Mouse (Mus musculus) midbrain, embryonic 11.5 days (tissue): ENCODE measurements around the gene Allc. TPM values are rescaled to one million over a fixed set of nuclear protein-coding genes. Genes with fewer than 3 reads are reported as not detected.

Experiments
- ATAC-seq: fragments of 200-750 bp; cut with Nextera tagmentation; 2 replicates; pipeline ENCODE4 v1.8.0; 2017; ENCODE audit warnings: moderate TSS enrichment, moderate library complexity; ENCODE audit not compliant: low FRiP score
- DNase-seq: peaks from one replicate; pipeline ENCODE4 v3.0.0; 2015; ENCODE audit warnings: low spot score; ENCODE audit errors: missing footprints
- H3K27ac ChIP-seq: fragments of 300-500 bp; sonication (generic); 2 replicates; pipeline ENCODE4 v1.5.1; 2014; ENCODE audit warnings: low read depth, low read length
- H3K27me3 ChIP-seq: fragments of 300-500 bp; sonication (generic); 2 replicates; pipeline ENCODE4 v1.6.1; 2014; ENCODE audit warnings: mild to moderate bottlenecking, low read length, moderate library complexity, mixed read lengths; ENCODE audit not compliant: control insufficient read depth, insufficient read depth
- H3K36me3 ChIP-seq: fragments of 300-500 bp; sonication (generic); 2 replicates; pipeline ENCODE4 v1.6.1; 2014; ENCODE audit warnings: mild to moderate bottlenecking, low read length, moderate library complexity, mixed read lengths; ENCODE audit not compliant: control insufficient read depth, insufficient read depth
- H3K4me1 ChIP-seq: fragments of 300-500 bp; sonication (generic); 2 replicates; pipeline ENCODE4 v1.6.1; 2014; ENCODE audit warnings: low read length; ENCODE audit not compliant: control insufficient read depth, insufficient read depth
- H3K4me2 ChIP-seq: fragments of 300-500 bp; sonication (generic); 2 replicates; pipeline ENCODE4 v1.6.1; 2014; ENCODE audit warnings: mild to moderate bottlenecking, moderate library complexity
- H3K4me3 ChIP-seq: fragments of 300-500 bp; sonication (generic); 2 replicates; pipeline ENCODE4 v1.5.1; 2014; ENCODE audit warnings: low read depth, low read length
- H3K9ac ChIP-seq: fragments of 300-500 bp; sonication (generic); 2 replicates; pipeline ENCODE4 v1.6.1; 2014; ENCODE audit warnings: low read length
- H3K9me3 ChIP-seq: fragments of 300-500 bp; sonication (generic); 2 replicates; pipeline ENCODE4 v1.6.1; 2016; ENCODE audit warnings: low read length; ENCODE audit not compliant: control insufficient read depth
- WGBS: fragments of 180-500 bp; shearing (Covaris S2); extraction: QIAGEN DNeasy Blood & Tissue Kit; methylation state at CpG from one replicate; pipeline ENCODE4 v1.1.7; 2014; 5-methylcytosine and 5-hydroxymethylcytosine counted together
- polyA plus RNA-seq: library from polyadenylated mRNA; unstranded; fragments of >200 nt; fragmentation: Nextera tagmentation; extraction: Ambion mirVana; gene quantifications from 2 replicates; pipeline ENCODE4 v1.2.1, GENCODE M21; 2014

Gene Allc
- polyA plus RNA-seq, 1 experiment from 2014 or later = not detected

- no peak within 1 kb of the TSS for H3K27ac ChIP-seq
- H3K4me2 ChIP-seq = no peak within 1 kb of the TSS
- no peak within 1 kb of the TSS for H3K4me3 ChIP-seq
- DNase-seq = no peak
- H3K9me3 ChIP-seq = no peaks in the 10 kb centered on the region
- WGBS = 79% methylated on average over 15 of the region's 15 CpGs
- ATAC-seq = no peak
- H3K36me3 ChIP-seq = no peaks in the 10 kb centered on the region
- H3K4me1 ChIP-seq = no peaks in the 10 kb centered on the region
- H3K27me3 ChIP-seq = no peaks in the 10 kb centered on the region
- H3K9ac ChIP-seq = no peak within 1 kb of the TSS
Measured at GRCm38 (mm10) chr12:28552299-28552698, 30.0 kb downstream of the Allc start, which contains the start of gene Dcdc2c. Gene Dcdc2c (minus strand): TSS chr12:28552399.

GRCm38 (mm10) chr12:28551775-28552174 is 30.5 kb downstream of the Allc start:
- no peak overlapping the region for H3K27ac ChIP-seq
- no peaks in the 10 kb centered on the region for H3K4me1 ChIP-seq
- no peak for ATAC-seq
- H3K4me3 ChIP-seq = no peak overlapping the region
- no peak overlapping the region for H3K9ac ChIP-seq
- H3K9me3 ChIP-seq = no peaks in the 10 kb centered on the region
- WGBS = 71% methylated on average over 18 of the region's 18 CpGs
- DNase-seq = no peak
- no peaks in the 10 kb centered on the region for H3K36me3 ChIP-seq
- H3K4me2 ChIP-seq = no peak overlapping the region
- no peaks in the 10 kb centered on the region for H3K27me3 ChIP-seq

GRCm38 (mm10) chr12:28548887-28549286 is 33.4 kb downstream of the Allc start:
- Histone ChIP-seq H3K27me3 (no peaks in the 10 kb centered on the region), H3K9me3 (no peaks in the 10 kb centered on the region), H3K4me2 (no peak overlapping the region), H3K4me1 (no peaks in the 10 kb centered on the region), H3K27ac (no peak overlapping the region), H3K36me3 (no peaks in the 10 kb centered on the region), H3K9ac (no peak overlapping the region), H3K4me3 (no peak overlapping the region)
- WGBS = 62% methylated on average over 4 of the region's 4 CpGs
- DNase-seq = no peak
- no peak for ATAC-seq

- Histone ChIP-seq H3K9me3 (peaks cover 4% of the 10 kb centered on the region; the same call in 1 of the 2 replicates), H3K36me3 (no peaks in the 10 kb centered on the region), H3K9ac (no peak overlapping the region), H3K27ac (no peak overlapping the region), H3K4me1 (no peaks in the 10 kb centered on the region), H3K27me3 (no peaks in the 10 kb centered on the region), H3K4me2 (no peak overlapping the region), H3K4me3 (no peak overlapping the region)
- WGBS = 73% methylated on average over 1 of the region's 1 CpGs
- DNase-seq = no peak
- no peak for ATAC-seq
Measured at GRCm38 (mm10) chr12:28514264-28514775, 68.0 kb downstream of the Allc start.

- no peak for DNase-seq
Measured at GRCm38 (mm10) chr12:28509699-28510280, 72.5 kb downstream of the Allc start.

More at GRCm38 (mm10) chr12:28509699-28510280, 72.5 kb downstream of the Allc start:
- H3K4me3 ChIP-seq = no peak overlapping the region
- H3K27me3 ChIP-seq = no peaks in the 10 kb centered on the region
- 67% methylated on average over 5 of the region's 5 CpGs for WGBS
- no peak for ATAC-seq
- H3K4me2 ChIP-seq = no peak overlapping the region
- no peaks in the 10 kb centered on the region for H3K36me3 ChIP-seq
- H3K9me3 ChIP-seq = peaks cover 4% of the 10 kb centered on the region; the same call in 1 of the 2 replicates
- H3K9ac ChIP-seq = no peak overlapping the region
- H3K4me1 ChIP-seq = no peaks in the 10 kb centered on the region
- no peak overlapping the region for H3K27ac ChIP-seq

Other genes with a start within 250 kb of the Allc start
- 0.10 and 0.18 TPM in 2 replicates for gene Dcdc2c, start 30.1 kb downstream of the Allc start, polyA plus RNA-seq
- gene Colec11, start 40.9 kb upstream of the Allc start, polyA plus RNA-seq = 0.11 and 0.22 TPM in 2 replicates
- gene Rps7, start 53.4 kb upstream of the Allc start, polyA plus RNA-seq = 750 and 791 TPM in 2 replicates
- 27.1 and 28.8 TPM in 2 replicates for gene Rnaseh1, start 67.1 kb upstream of the Allc start, polyA plus RNA-seq
- gene Adi1, start 92.7 kb upstream of the Allc start, polyA plus RNA-seq = 45.0 and 48.1 TPM in 2 replicates
- 35.9 and 37.8 TPM in 2 replicates for gene Trappc12, start 167.9 kb upstream of the Allc start, polyA plus RNA-seq
- 40.4 and 43.0 TPM in 2 replicates for gene Eipr1, start 169.3 kb upstream of the Allc start, polyA plus RNA-seq